ENCODE assay signal across 14 mouse cellular contexts in the genomic region with DNA sequence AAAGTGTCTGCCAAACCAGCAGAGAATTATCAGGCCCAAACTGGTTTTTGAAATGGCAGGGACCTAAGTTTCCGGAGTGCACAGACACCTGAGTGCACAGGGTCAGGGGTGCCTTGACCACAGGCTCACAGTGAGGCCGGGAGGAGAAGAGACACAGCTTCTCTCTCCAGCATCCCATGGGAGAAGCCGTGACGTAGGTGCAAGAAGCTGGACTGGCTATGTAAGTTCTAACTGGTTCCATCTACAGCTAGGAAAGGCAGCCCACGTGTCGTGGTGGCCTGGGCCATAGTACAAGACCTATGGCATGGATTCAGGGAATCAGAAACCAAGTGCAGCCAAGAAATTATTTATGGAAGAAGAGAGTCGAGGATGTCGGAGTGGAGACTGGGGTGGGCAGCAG. TPM values are rescaled to one million over a fixed set of nuclear protein-coding genes. Genes with fewer than 3 reads are reported as not detected.
"Had no signal": no experiment of that assay in that cellular context is flagged by ENCODE, and none has a peak within 500 bp of the region (broad histone marks: within the 10 kb centered on the region; RNA-seq: fewer than 3 reads in every experiment).

No protein-coding gene starts in this region.

- H3K9ac ChIP-seq: limb, embryonic 15.5 days; liver, embryonic 13.5 days; midbrain, embryonic 12.5 days; neural tube, embryonic 13.5 days had no signal

- H3K27ac ChIP-seq: left cerebral cortex, adult 2 months; limb, embryonic 15.5 days; liver, embryonic 13.5 days; midbrain, embryonic 12.5 days; neural tube, embryonic 13.5 days had no signal

- ATAC-seq: midbrain, embryonic 16.5 days had no signal

- H3K9me3 ChIP-seq: limb, embryonic 15.5 days; liver, embryonic 13.5 days; midbrain, embryonic 12.5 days; neural tube, embryonic 13.5 days had no signal

- H3K4me2 ChIP-seq: limb, embryonic 15.5 days; liver, embryonic 13.5 days; midbrain, embryonic 12.5 days; neural tube, embryonic 13.5 days had no signal

- H3K36me3 ChIP-seq: limb, embryonic 15.5 days; liver, embryonic 13.5 days; midbrain, embryonic 12.5 days; neural tube, embryonic 13.5 days had no signal

- H3K4me3 ChIP-seq: left cerebral cortex, adult 2 months; limb, embryonic 15.5 days; liver, embryonic 13.5 days; midbrain, embryonic 12.5 days; neural tube, embryonic 13.5 days had no signal

- DNase-seq: kidney, postnatal 14 days; liver, embryonic 13.5 days; lung, adult 18-20 months; retina, postnatal 1 day; right cerebral cortex, postnatal 4 days; spleen, adult 18-20 months; thymus, adult 18-20 months; thymus, postnatal 14 days had no signal

RNA-seq across cellular contexts. Expression of a gene that starts 6.1 kb away (rescaled TPM):
- total RNA-seq: megakaryocyte-erythroid progenitor cell, adult 5-6 weeks had no signal
